9 mouse cellular contexts compared by ENCODE assay signal in the genomic region with DNA sequence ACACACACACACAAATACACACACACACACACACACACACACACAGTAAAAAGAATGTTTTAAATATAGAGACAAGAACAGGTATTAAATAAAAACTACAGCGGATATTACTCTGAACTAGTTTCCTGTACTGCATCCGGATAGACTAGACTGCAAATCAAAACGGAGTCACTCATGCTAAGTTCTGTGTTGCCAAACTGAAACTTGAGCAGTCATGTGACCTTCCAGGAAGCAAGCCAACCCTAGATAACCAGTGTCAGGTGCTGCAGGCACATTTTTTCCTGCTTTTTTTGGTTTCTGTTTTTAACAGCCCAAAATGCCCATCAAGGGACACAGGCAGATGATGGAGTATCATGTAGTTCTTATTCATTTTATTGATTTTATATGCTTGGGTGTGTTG. TPM values are rescaled to one million over a fixed set of nuclear protein-coding genes. Genes with fewer than 3 reads are reported as not detected.
A peak's percentile ranks its signal among the peaks of the same experiment; 100 is the strongest.
DNase-seq lines count a peak whose midpoint lies in the region; ATAC-seq and TF ChIP-seq lines count a peak whose summit lies in the region.
"Had no signal": no experiment of that assay in that cellular context is flagged by ENCODE, and none has a peak within 500 bp of the region (broad histone marks: within the 10 kb centered on the region; RNA-seq: fewer than 3 reads in every experiment).

No protein-coding gene starts in this region.

- TF ChIP-seq CTCF in intestine, postnatal 0 days (IDR thresholded peaks at IDR 0.05; ENCODE audit: low read depth) = no peak

- WGBS in intestine, embryonic 14.5 days = 40% methylated on average over 3 of the region's 3 CpGs
- 24% methylated on average over 3 of the region's 3 CpGs for WGBS in intestine, postnatal 0 days

- H3K9ac ChIP-seq in intestine, embryonic 14.5 days (ENCODE audit: low read length) = no peak overlapping the region
- H3K9ac ChIP-seq in intestine, postnatal 0 days (ENCODE audit: low read depth, low read length) = no peak overlapping the region

- 0 out of 2 replicates have a peak, but pooled peaks have one; percentile 46 for ATAC-seq in intestine, embryonic 14.5 days (replicated peaks; ENCODE audit: low FRiP score, low TSS enrichment, low read depth)
- ATAC-seq in intestine, postnatal 0 days = no peak
- ATAC-seq in monocyte, adult 5-6 weeks (replicated peaks; ENCODE audit: insufficient number of reproducible peaks, low FRiP score, low TSS enrichment, poor library complexity, severe bottlenecking) = 0 out of 2 replicates have a peak, but pooled peaks have one; percentile 47

- no peaks in the 10 kb centered on the region for H3K36me3 ChIP-seq in intestine, embryonic 14.5 days (ENCODE audit: control insufficient read depth, insufficient read depth, low read length)
- H3K36me3 ChIP-seq in intestine, postnatal 0 days (ENCODE audit: control insufficient read depth, insufficient read depth) = no peaks in the 10 kb centered on the region
- H3K36me3 ChIP-seq: G1E had no signal

- H3K27me3 ChIP-seq in intestine, embryonic 14.5 days (replicated peaks; ENCODE audit: control insufficient read depth, insufficient read depth, low read length) = no peaks in the 10 kb centered on the region
- no peaks in the 10 kb centered on the region for H3K27me3 ChIP-seq in intestine, postnatal 0 days (replicated peaks; ENCODE audit: control insufficient read depth, insufficient read depth, low read length)

- peaks cover 4% of the 10 kb centered on the region for H3K4me1 ChIP-seq in intestine, embryonic 14.5 days (replicated peaks; ENCODE audit: control insufficient read depth, insufficient read depth, low read length)
- H3K4me1 ChIP-seq in intestine, postnatal 0 days (replicated peaks; ENCODE audit: control insufficient read depth, insufficient read depth, low read length) = no peaks in the 10 kb centered on the region

- H3K9me3 ChIP-seq in intestine, embryonic 14.5 days (ENCODE audit: control insufficient read depth, low read length) = no peaks in the 10 kb centered on the region
- no peaks in the 10 kb centered on the region for H3K9me3 ChIP-seq in intestine, postnatal 0 days (ENCODE audit: control insufficient read depth)
- H3K9me3 ChIP-seq: G1E had no signal

- H3K4me2 ChIP-seq in intestine, embryonic 14.5 days (ENCODE audit: low read length) = no peak overlapping the region
- no peak overlapping the region for H3K4me2 ChIP-seq in intestine, postnatal 0 days (replicated peaks; ENCODE audit: low read depth)

- H3K27ac ChIP-seq in intestine, embryonic 14.5 days (ENCODE audit: low read depth) = no peak overlapping the region
- no peak overlapping the region for H3K27ac ChIP-seq in intestine, postnatal 0 days (ENCODE audit: low read depth, low read length)

- H3K4me3 ChIP-seq in intestine, embryonic 14.5 days (ENCODE audit: low read depth, low read length) = no peak overlapping the region
- no peak overlapping the region for H3K4me3 ChIP-seq in intestine, postnatal 0 days (ENCODE audit: low read depth, low read length)

- no peak for DNase-seq in intestine, embryonic 14.5 days (ENCODE audit: low spot score)
- DNase-seq in brain, adult 2 months (ENCODE audit: low read depth, low spot score) = peak; percentile 41
- DNase-seq in kidney, adult 11 months = peak; percentile 84
- no peak for DNase-seq in left cerebral cortex, postnatal 10 days (ENCODE audit: extremely low spot score in 1 of 2, low spot score in 2 of 2)
- DNase-seq in cerebellum, adult 8-10 months = no peak
- no peak for DNase-seq in cerebellum, adult 18-20 months

- intact Hi-C loops in left cerebral cortex, postnatal 10 days (cut with DNase I) = no loop called here

RNA-seq across cellular contexts. Expression of a gene that starts 10.5 kb away (rescaled TPM):
- 30.6 and 34.6 TPM in 2 replicates for polyA plus RNA-seq in intestine, embryonic 14.5 days (2014; fragmentation: Nextera tagmentation; extraction: Ambion mirVana)
- 9.7 and 11.6 TPM in 2 replicates for polyA plus RNA-seq in intestine, postnatal 0 days (2015; fragmentation: Nextera tagmentation; extraction: Ambion mirVana)
- not detected in 3 replicates for total RNA-seq in monocyte, adult 5-6 weeks (2017)
- 1 to 10 TPM; 5.5 to 8.1 TPM for total RNA-seq in left cerebral cortex, postnatal 10 days (2021)
- polyA plus RNA-seq: G1E had no signal

RNA-seq across cellular contexts. Expression of a gene that starts 38.7 kb away (rescaled TPM):
- polyA plus RNA-seq in intestine, embryonic 14.5 days (2014; fragmentation: Nextera tagmentation; extraction: Ambion mirVana) = 71.1 and 73.5 TPM in 2 replicates
- polyA plus RNA-seq in intestine, postnatal 0 days (2015; fragmentation: Nextera tagmentation; extraction: Ambion mirVana) = 52.1 and 58.8 TPM in 2 replicates
- total RNA-seq in monocyte, adult 5-6 weeks (2017) = 4.9 to 6.4 TPM (median 5.8 TPM) in 3 replicates
- total RNA-seq in left cerebral cortex, postnatal 10 days (2021) = 10 to 100 TPM; 29.7 to 38.5 TPM
- polyA plus RNA-seq: G1E had no signal

Comparison
In these comparisons a context has a peak if more than half of its experiments do, and no peak if none do; other contexts are left out.
1. DNase-seq: peak in brain, adult 2 months (single experiment) and kidney, adult 11 months (single experiment); none in intestine, embryonic 14.5 days (single experiment), left cerebral cortex, postnatal 10 days (0 of 2), cerebellum, adult 8-10 months (single experiment) and cerebellum, adult 18-20 months (0 of 2).